Mouse (Mus musculus) right cerebral cortex, postnatal 14 days (tissue): ENCODE data around the gene Sbk1.
A peak's percentile ranks its signal among the peaks of the same experiment; 100 is the strongest.
"Not testable (repeated sequence)": the region's sequence is repeated elsewhere in the genome, so short reads cannot be mapped to it uniquely, and the experiment has no call there.

ENCODE experiments used
- DNase-seq: peaks from one replicate; pipeline ENCODE4 v3.0.0; 2022

Sbk1 gene

DNA sequence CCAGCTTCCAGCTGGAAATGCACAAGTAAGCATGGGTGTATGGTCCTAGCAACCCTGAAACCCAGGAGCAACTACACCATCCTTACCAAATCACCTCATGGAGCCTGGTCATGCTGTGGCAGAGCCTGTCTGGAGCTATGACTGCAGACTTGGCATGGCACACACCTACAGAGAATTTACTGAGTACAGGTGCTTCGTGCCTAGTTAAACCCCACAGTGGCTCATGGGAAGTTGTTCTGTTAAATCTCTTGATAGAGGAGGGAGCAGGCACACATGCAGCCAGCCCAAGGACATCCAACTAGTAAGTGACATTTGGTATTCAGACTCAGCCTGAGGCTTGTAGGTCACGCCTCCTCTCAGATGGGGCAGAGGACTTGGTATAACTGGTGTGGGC lies 15.7 kb downstream of the Sbk1 start:
- no peak for DNase-seq

- no peak for DNase-seq
Observed at GRCm38 (mm10) chr7:126288571-126289091, 16.2 kb downstream of the Sbk1 start.

- DNase-seq, result no peak
Observed at GRCm38 (mm10) chr7:126289371-126289770, 17.0 kb downstream of the Sbk1 start.

DNA sequence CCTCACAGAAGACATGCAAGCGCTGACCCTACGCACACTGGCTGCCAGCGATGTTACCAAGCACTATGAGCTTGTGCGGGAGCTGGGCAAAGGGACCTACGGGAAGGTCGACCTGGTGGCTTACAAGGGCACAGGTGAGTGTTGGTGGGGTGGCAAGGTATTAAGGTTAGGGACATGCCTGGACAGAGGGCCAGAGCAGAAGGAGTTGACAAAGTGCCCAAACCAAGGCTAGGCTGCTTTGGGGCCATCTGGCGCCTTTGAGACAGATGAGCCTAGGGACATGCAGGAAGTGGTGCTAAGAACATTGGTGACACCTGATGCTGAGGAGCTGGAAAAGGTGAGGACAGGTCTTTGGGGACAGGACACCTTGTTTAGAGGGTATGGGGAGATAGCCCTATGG lies 17.5 kb downstream of the Sbk1 start:
- DNase-seq, result no peak

GRCm38 (mm10) chr7:126291681-126292545 lies 19.5 kb downstream of the Sbk1 start:
- DNase-seq, result no peak

- DNase-seq, result no peak
Observed at GRCm38 (mm10) chr7:126293091-126293490, 20.7 kb downstream of the Sbk1 start.

DNA sequence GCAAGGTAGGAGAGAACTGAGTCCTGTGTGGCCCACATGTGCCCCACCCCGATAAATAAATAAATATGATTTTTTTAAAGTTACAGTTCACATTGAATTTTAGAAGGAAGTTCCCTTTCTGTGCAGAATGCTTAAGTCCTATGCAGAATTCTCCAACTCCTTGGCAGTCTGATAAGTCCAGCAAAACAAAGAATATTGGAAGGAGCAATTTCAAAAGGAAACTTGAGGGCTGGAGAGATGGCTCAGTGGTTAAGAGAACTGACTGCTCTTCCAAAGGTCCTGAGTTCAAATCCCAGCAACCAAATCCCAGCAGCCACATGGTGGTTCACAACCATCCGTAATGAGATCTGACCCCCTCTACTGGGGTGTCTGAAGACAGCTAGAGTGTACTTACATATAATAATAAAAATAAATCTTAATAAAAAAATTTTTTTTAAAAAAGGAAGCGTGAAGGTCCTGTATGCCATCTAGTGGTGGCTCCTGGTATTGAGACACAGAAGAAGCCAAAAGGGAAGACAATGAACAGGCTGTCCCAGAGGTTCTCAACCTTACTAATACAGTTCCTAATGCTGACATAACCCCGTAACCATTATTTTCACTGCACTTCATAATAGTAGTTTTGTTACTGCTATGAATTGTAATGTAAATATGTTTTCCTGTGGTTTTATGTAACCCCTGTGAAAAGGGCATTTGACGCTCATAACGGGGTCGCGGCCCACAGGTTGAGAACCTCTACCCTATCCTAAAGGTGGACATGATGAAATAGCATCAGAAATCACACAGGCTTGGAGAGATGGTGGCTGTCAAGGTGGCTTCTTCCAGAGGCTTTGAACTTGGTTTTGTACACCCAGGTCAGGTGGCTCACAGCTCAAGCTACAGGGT lies 25.4 kb downstream of the Sbk1 start:
- DNase-seq, result no peak

DNA sequence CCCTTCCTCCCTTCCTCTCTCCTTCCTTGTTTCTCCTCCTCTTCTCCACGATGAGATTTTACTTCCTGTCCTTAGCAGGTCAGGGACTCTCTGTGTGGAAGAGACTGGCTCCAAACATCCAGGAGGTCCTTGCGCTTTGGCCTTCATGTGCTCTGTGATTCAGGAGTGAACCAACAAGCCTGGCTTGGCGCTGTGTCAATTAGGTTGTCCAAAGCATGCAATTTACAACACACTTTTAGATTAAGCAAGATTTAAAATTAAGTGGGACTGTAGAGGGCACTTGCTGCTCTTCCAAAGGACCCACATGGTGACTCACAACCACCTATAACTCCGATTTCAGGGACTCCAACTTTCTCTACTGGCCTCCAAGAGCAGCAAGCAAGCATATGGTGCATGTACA lies 26.4 kb downstream of the Sbk1 start:
- DNase-seq, result no peak

GRCm38 (mm10) chr7:126301831-126302230 lies 29.4 kb downstream of the Sbk1 start:
- not testable (repeated sequence) for DNase-seq

- no peak for DNase-seq
Observed at GRCm38 (mm10) chr7:126311822-126312221, 39.4 kb downstream of the Sbk1 start.

DNA sequence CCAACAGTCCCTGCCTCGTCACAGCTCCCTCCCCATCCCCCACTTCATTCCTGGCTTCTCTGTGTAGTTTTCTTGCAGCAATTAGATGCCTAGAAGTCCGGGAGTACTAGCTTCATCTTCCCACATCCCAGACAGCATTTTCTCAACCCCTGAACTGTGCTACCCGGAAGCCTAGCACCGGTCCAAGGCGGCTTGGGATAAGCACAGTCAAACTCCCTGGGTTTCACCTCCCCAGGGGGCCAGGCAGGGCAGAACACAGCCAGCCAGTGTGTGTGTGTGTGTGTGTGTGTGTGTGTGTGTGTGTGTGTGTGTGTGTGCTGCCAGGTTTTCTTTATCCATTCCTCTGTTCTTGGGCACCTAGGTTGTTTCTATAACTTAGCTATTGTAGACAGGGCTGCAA lies 40.9 kb downstream of the Sbk1 start:
- no peak for DNase-seq

- DNase-seq, result no peak
Observed at GRCm38 (mm10) chr7:126314273-126314672, 41.9 kb downstream of the Sbk1 start.

- peak; percentile 87 for DNase-seq
Observed at GRCm38 (mm10) chr7:126323729-126324128, 51.3 kb downstream of the Sbk1 start.

- DNase-seq, result no peak
Observed at GRCm38 (mm10) chr7:126324791-126325190, 52.4 kb downstream of the Sbk1 start.

GRCm38 (mm10) chr7:126325576-126326273 lies 53.3 kb downstream of the Sbk1 start:
- DNase-seq, result not testable (repeated sequence)

DNA sequence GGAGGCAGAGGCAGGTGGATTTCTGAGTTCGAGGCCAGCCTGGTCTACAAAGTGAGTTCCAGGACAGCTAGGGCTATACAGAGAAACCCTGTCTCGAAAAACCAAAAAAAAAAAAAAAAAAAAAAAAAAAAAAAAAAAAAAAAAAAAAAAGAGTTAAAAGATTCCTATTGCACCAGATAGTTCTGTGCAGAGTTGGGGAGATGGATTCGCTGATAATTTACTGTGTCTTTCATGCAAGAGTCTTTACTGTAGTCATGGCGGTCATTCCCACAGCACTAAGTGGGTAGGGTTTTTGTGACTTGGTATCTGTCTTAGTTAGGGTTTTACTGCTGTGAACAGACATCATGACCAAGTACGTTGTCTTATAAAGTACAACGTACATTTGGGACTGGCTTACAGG lies 56.4 kb downstream of the Sbk1 start:
- not testable (repeated sequence) for DNase-seq

DNA sequence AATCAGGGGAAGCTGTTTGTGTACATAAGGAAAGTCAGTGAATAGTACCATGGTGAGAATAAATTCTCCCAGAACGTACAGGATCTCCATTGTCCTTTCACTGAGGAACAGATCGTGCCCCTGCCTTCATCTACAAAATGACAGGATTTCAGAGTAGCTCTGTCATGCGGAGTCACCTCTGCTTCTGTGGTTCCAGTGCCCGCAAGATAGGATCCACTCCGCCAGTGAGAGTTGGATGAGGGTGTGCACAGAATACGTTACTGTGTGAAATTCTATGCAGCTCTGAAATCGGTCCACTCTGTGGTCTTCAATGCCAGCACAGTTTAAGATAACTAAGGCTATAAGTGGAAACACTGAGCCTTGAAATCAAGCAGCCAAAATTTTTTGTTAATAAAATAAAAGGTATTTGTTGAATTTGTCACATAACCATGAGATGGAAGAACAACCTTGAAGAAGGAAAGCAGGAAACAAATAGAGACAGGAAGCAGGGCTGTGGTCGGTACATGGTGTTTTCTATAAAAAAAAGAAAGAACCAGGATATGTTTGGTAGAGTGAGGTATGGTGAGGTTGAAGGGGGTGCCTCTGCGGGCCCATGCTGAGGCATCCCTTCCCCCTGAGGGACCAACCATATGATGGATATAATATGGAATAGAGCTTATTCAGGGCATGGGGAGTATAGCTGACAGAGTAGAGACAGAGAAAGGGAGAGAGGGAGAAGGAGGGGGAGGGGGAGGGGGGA lies 57.7 kb downstream of the Sbk1 start:
- DNase-seq, result no peak

DNA sequence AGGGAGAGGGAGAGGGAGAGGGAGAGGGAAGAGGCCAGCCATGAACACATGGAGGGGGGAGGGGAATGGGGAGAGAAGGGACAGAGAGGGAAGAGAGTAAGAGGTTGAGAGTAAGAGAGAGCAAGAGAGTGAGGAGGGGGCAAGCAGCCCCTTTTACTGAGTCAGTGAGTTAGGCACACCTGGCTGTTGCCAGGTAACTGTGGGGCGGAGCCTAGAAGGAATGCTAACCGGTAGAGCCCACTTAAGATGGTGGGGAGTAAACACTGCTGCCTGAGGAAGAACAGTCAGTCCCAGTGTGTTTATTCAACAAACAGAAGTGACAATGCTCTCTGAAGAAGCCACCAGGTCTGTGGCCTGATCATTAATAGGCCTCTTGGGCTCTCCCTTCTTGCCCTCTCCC lies 58.3 kb downstream of the Sbk1 start:
- DNase-seq, result no peak

DNA sequence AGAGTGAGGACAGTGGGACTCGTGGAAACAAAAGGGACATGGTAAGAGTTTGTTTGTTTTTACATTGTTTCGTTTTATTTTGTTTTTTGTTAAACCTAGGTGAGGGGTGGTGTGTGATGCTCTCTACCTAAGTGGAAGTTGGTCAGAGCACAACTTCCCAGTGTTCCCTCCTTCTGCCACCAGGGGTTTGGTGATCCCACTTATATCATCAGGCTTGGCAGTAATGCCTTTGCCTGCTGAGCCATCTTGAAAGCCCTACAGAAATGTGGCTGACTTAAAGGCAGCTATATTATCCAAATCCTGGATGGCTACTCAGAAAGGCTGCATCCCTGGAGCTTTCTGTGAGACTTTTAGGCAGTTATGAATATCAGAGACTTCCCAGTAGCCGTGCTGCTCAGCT lies 60.3 kb downstream of the Sbk1 start:
- DNase-seq, result no peak

DNA sequence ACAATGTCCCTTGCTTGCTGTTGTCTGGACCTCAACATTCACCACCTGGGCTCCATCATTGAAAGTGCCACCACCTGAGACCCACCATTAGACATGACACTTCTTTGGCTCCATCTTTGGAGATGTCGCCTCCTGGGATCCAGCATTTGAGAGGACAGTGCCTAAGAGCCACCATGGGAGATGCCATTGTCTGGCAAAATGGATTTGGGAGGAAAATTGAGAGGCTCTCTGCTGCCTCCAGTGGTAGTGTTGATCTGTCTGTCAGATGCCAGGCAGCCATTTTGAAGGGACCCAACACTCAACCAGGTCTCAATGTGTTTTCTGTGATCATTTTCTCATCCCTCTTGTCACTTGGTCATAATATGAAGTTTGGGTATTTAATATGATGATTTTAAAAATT lies 63.1 kb downstream of the Sbk1 start:
- DNase-seq, result no peak

DNA sequence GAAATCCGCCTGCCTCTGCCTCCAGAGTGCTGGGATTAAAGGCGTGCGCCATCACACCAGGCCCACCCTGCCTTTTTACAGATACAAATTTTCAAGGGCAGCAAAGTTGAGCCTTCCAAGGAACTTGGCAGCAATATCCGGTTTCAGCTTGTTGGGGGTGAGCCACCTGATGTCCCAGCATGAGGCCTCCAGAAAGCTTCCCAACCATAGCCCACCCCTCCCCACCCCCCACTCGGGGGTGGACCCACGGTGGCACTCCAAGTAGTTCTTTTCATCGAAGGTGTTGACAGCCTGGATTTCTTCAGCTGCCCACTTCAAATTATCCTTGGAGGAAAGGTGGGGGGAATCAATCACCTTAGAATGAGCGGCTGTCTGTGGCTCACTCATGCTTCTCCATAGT lies 66.5 kb downstream of the Sbk1 start:
- no peak for DNase-seq

- DNase-seq, result no peak
Observed at GRCm38 (mm10) chr7:126339521-126339971, 67.1 kb downstream of the Sbk1 start.
